Mouse (Mus musculus): ENCODE data around the gene Vmn1r103. TPM values are rescaled to one million over a fixed set of nuclear protein-coding genes. Genes with fewer than 3 reads are reported as not detected.
"Not testable (repeated sequence)": the region's sequence is repeated elsewhere in the genome, so short reads cannot be mapped to it uniquely, and the experiment has no call there.

Vmn1r103 gene
- polyA plus RNA-seq (2012; rRNA removed) = not detected in 2 replicates

- H3K4me1 ChIP-seq (ENCODE audit: control insufficient read depth, insufficient read depth, low read length); H3K4me3 ChIP-seq (replicated peaks; ENCODE audit: extremely low read depth, low read depth, low read length); DNase-seq: not testable (repeated sequence)
- WGBS = no CpG with 5 or more reads among the region's 3 CpGs
Measured at GRCm38 (mm10) chr7:20510434-20510833, at the start of gene Vmn1r103. Gene Vmn1r103 (minus strand): TSS chr7:20510534.

- no CpG with 5 or more reads among the region's 1 CpGs for WGBS
- H3K4me3 ChIP-seq (replicated peaks; ENCODE audit: extremely low read depth, low read depth, low read length); H3K4me1 ChIP-seq (ENCODE audit: control insufficient read depth, insufficient read depth, low read length); DNase-seq: not testable (repeated sequence)
Measured at GRCm38 (mm10) chr7:20545657-20546056, 35.3 kb upstream of the Vmn1r103 start, which contains the start of gene Gm5726. Gene Gm5726 (minus strand): TSS chr7:20545757.

- WGBS = no CpG with 5 or more reads among the region's 3 CpGs
- DNase-seq; H3K4me1 ChIP-seq (ENCODE audit: control insufficient read depth, insufficient read depth, low read length); H3K4me3 ChIP-seq (replicated peaks; ENCODE audit: extremely low read depth, low read depth, low read length): not testable (repeated sequence)
Measured at GRCm38 (mm10) chr7:20533537-20533936, 23.2 kb upstream of the Vmn1r103 start, which contains the start of gene Vmn1r104. Gene Vmn1r104 (plus strand): TSS chr7:20533837.

GRCm38 (mm10) chr7:20474825-20475224, 35.5 kb downstream of the Vmn1r103 start, which contains the start of gene Gm10670:
Gene Gm10670 (minus strand): TSS chr7:20474925.
- H3K4me1 ChIP-seq (ENCODE audit: control insufficient read depth, insufficient read depth, low read length); DNase-seq: not testable (repeated sequence)
- WGBS = no CpG with 5 or more reads among the region's 5 CpGs

More at GRCm38 (mm10) chr7:20474825-20475224, 35.5 kb downstream of the Vmn1r103 start, which contains the start of gene Gm10670:
- H3K4me3 ChIP-seq (replicated peaks; ENCODE audit: extremely low read depth, low read depth, low read length) = not testable (repeated sequence)

Other genes starting within 250 kb of the Vmn1r103 start
- gene Gm5890, start 247.7 kb downstream of the Vmn1r103 start, polyA plus RNA-seq (2012; rRNA removed) = not detected in 2 replicates
- not detected in 2 replicates for gene Gm4133, start 176.5 kb downstream of the Vmn1r103 start, polyA plus RNA-seq (2012; rRNA removed)
- not detected in 2 replicates for gene Gm5728, start 135.1 kb downstream of the Vmn1r103 start, polyA plus RNA-seq (2012; rRNA removed)
- gene Vmn1r100, start 92.6 kb downstream of the Vmn1r103 start, polyA plus RNA-seq (2012; rRNA removed) = not detected in 2 replicates
- not detected in 2 replicates for gene Vmn1r101, start 67.9 kb downstream of the Vmn1r103 start, polyA plus RNA-seq (2012; rRNA removed)
- not detected in 2 replicates for gene Gm10670, start 35.6 kb downstream of the Vmn1r103 start, polyA plus RNA-seq (2012; rRNA removed)
- gene Vmn1r104, start 23.3 kb upstream of the Vmn1r103 start, polyA plus RNA-seq (2012; rRNA removed) = not detected in 2 replicates
- gene Gm5726, start 35.2 kb upstream of the Vmn1r103 start, polyA plus RNA-seq (2012; rRNA removed) = not detected in 2 replicates
- gene Gm4141, start 65.7 kb upstream of the Vmn1r103 start, polyA plus RNA-seq (2012; rRNA removed) = not detected in 2 replicates
- not detected in 2 replicates for gene Gm4513, start 88.5 kb upstream of the Vmn1r103 start, polyA plus RNA-seq (2012; rRNA removed)
- gene Vmn1r107, start 158.4 kb upstream of the Vmn1r103 start, polyA plus RNA-seq (2012; rRNA removed) = not detected in 2 replicates
- gene Vmn1r111, start 192.7 kb upstream of the Vmn1r103 start, polyA plus RNA-seq (2012; rRNA removed) = not detected in 2 replicates
- not detected in 2 replicates for gene Gm10668, start 220.1 kb upstream of the Vmn1r103 start, polyA plus RNA-seq (2012; rRNA removed)

Data from lung, adult 2 months (tissue).